Mouse (Mus musculus) thymus, adult 2 months (tissue): ENCODE measurements at regions not wholly inside any gene's neighbourhood (a gene's known extent, or its start where the extent isn't known, plus 50 kb on each side); places are given as distances from the start of the nearest gene placed in this dataset.

Source experiments
- CTCF ChIP-seq: fragments of 200-500 bp; IDR thresholded peaks from 2 replicates; pipeline ENCODE4 v1.5.1; 2012; ENCODE audit warnings: mild to moderate bottlenecking, control low read depth, low read length, moderate library complexity, borderline replicate concordance; ENCODE audit not compliant: control insufficient read depth, poor library complexity, insufficient read depth; ENCODE audit errors: extremely low read depth
- POLR2A ChIP-seq: fragments of 200-500 bp; IDR thresholded peaks from 2 replicates; pipeline ENCODE4 v1.6.1; 2012; ENCODE audit warnings: mild to moderate bottlenecking, low read length, control low read depth, moderate library complexity; ENCODE audit not compliant: control insufficient read depth, poor library complexity, insufficient read depth; ENCODE audit errors: extremely low read depth

DNA sequence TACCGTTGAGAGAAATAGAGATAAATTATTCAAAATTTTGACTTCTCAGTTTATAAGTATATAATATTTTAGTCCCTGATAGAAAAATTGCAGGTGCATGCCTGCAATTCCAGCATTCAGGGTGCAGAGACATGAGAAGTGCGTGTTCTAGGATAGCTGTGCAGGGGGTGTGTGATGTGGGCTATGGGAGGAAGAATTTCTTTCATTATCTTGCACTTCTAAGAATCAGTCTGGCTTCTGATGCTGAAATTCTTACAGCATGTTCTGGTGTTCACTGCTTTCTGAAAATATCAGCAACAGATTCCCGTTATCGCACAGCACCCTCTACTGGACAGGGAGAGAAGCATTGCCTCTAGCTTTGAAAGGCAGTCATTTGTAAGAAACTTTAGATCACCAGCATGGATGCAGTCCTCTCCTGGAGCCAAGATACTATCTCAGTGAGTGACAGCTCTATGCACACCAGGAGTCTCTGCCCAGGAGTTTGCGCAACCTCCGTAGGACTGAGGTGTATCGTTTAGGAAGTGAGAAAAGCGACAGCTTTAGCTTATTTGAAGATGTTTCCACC lies 60.5 kb upstream of the Herc3 start:
- no peak for TF ChIP-seq POLR2A
- TF ChIP-seq CTCF = no peak
